Mouse (Mus musculus) stomach, postnatal 0 days (tissue): ENCODE data around the gene Urb1.

Experiments used
- CTCF ChIP-seq: IDR thresholded peaks from 2 replicates; pipeline ENCODE4 v1.5.1; 2016; ENCODE audit warnings: antibody characterized with exemption, low read depth, mild to moderate bottlenecking, moderate library complexity
- EP300 ChIP-seq: optimal IDR thresholded peaks from 2 replicates; pipeline ENCODE3; 2016; ENCODE audit warnings: antibody characterized with exemption

DNA sequence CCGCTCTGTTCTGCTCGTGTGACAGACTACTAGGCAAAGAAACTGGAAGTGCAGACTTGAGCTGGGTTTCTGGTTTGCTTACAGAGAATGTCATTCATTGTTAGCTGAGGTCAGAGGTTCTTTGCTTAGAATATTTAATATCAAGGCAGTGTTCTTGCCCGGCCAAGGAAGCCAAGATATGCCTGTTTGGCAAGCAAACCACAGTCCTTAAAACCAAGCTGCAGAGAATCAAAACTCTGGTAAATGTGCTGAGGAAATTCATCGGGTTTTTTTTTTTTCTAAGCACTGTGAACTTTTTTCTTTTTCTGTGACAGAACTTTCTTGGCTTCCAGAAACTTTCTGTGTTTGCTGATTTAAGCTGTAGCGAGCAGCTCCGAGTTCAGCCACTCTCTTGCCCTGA is 22.3 kb upstream of the Urb1 start:
- TF ChIP-seq CTCF (no peak), EP300 (no peak)
